Mouse (Mus musculus) embryonic fibroblast, embryonic 13.5 days (primary cell): ENCODE results near the gene Mms19. TPM values are rescaled to one million over a fixed set of nuclear protein-coding genes. Genes with fewer than 3 reads are reported as not detected.
A peak's percentile ranks its signal among the peaks of the same experiment; 100 is the strongest.

ENCODE experiments used
- H3K27ac ChIP-seq: 2 replicates; pipeline ENCODE4 v1.5.1; 2012; ENCODE audit warnings: low read length, control low read depth, inconsistent platforms; ENCODE audit not compliant: insufficient read depth
- H3K4me1 ChIP-seq: 2 replicates; pipeline ENCODE4 v1.6.1; 2011; ENCODE audit warnings: low read length; ENCODE audit not compliant: control insufficient read depth, insufficient read depth
- H3K4me3 ChIP-seq: 2 replicates; pipeline ENCODE4 v1.5.1; 2011; ENCODE audit warnings: mild to moderate bottlenecking, control low read depth, low read length; ENCODE audit not compliant: insufficient read depth
- CTCF ChIP-seq: IDR thresholded peaks from 2 replicates; pipeline ENCODE4 v1.5.1; 2011; ENCODE audit warnings: mild to moderate bottlenecking, control low read depth, low read length, moderate library complexity, borderline replicate concordance; ENCODE audit not compliant: insufficient read depth
- POLR2A ChIP-seq: IDR thresholded peaks from 2 replicates; pipeline ENCODE4 v1.6.1; 2011; ENCODE audit warnings: low read depth, mild to moderate bottlenecking, control low read depth, low read length, moderate library complexity
- polyA plus RNA-seq: library from polyadenylated mRNA; stranded (reverse); fragments of >200 nt; gene quantifications from 2 replicates; pipeline ENCODE4 v1.2.4, GENCODE M21; 2011; ENCODE audit warnings: low read depth; ENCODE audit not compliant: missing spikeins, insufficient read length

Mms19 gene
- 53.2 and 54.2 TPM in 2 replicates for polyA plus RNA-seq

- H3K27ac ChIP-seq, result peak within 1 kb of the TSS; percentile 78
- TF ChIP-seq POLR2A, result peak; percentile 91
- TF ChIP-seq CTCF, result no peak; the same call in 1 of the 2 replicates
- H3K4me3 ChIP-seq, result peak within 1 kb of the TSS; percentile 84
- peaks cover 2% of the 10 kb centered on the region; the same call in 1 of the 2 replicates for H3K4me1 ChIP-seq
These were observed at the start of gene Mms19 for GRCm38 (mm10) chr19:41980819-41981594. TSS of gene Mms19 (minus strand) at chr19:41981157.

- TF ChIP-seq CTCF, result peak; percentile 97
- no peak for TF ChIP-seq POLR2A
- peaks cover 24% of the 10 kb centered on the region for H3K4me1 ChIP-seq
- H3K27ac ChIP-seq, result no peak overlapping the region
These were observed 45.2 kb upstream of the Mms19 start for GRCm38 (mm10) chr19:42026158-42026557.

GRCm38 (mm10) chr19:42022542-42022848 is 41.5 kb upstream of the Mms19 start:
- Histone ChIP-seq H3K4me3 (no peak overlapping the region), H3K27ac (peak overlapping the region; percentile 96), H3K4me1 (peaks cover 29% of the 10 kb centered on the region)
- peak; percentile 27; the same call in 1 of the 2 replicates for TF ChIP-seq POLR2A
- TF ChIP-seq CTCF, result no peak

More at GRCm38 (mm10) chr19:42026158-42026557, 45.2 kb upstream of the Mms19 start:
- no peak overlapping the region for H3K4me3 ChIP-seq

GRCm38 (mm10) chr19:42021681-42022541 is 41.0 kb upstream of the Mms19 start:
- TF ChIP-seq CTCF, result no peak
- 0 out of 2 replicates have a peak, but pooled peaks have one; percentile 29 for TF ChIP-seq POLR2A
- Histone ChIP-seq H3K4me1 (peaks cover 31% of the 10 kb centered on the region), H3K27ac (peak overlapping the region; percentile 96), H3K4me3 (no peak overlapping the region)

GRCm38 (mm10) chr19:42019011-42019522 is 38.1 kb upstream of the Mms19 start:
- Histone ChIP-seq H3K4me3 (no peak overlapping the region), H3K27ac (peak overlapping the region; percentile 98), H3K4me1 (peaks cover 47% of the 10 kb centered on the region)
- TF ChIP-seq CTCF, result no peak
- 0 out of 2 replicates have a peak, but pooled peaks have one; percentile 18 for TF ChIP-seq POLR2A

- TF ChIP-seq CTCF (no peak), POLR2A (peak; percentile 54; the same call in 1 of the 2 replicates)
- Histone ChIP-seq H3K27ac (peak overlapping the region; percentile 98), H3K4me3 (no peak overlapping the region), H3K4me1 (peaks cover 40% of the 10 kb centered on the region)
These were observed 36.7 kb upstream of the Mms19 start for GRCm38 (mm10) chr19:42017399-42018247.

- Histone ChIP-seq H3K27ac (peak overlapping the region; percentile 98), H3K4me1 (peaks cover 32% of the 10 kb centered on the region), H3K4me3 (no peak overlapping the region)
- no peak for TF ChIP-seq POLR2A
- no peak for TF ChIP-seq CTCF
These were observed 35.9 kb upstream of the Mms19 start for GRCm38 (mm10) chr19:42016840-42017239.

DNA sequence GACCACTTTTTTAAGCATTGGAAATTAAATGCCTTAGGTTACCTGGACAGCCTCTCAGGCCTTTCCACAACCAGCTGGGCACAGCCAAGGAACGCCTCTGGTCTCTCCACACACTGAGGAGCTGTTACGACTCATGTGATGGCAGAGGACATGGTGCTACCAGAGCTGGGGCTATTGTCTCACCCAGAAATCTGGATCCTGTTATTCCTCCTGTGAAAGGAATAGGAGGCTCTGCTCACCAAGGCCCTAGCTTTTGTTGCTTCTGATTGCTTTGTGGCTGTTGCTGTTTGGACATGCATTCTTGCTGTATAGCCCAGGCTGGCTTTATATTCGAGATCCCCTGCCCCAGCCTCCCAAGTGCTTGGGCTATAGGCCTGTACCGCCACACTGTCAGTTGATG is 35.3 kb upstream of the Mms19 start:
- TF ChIP-seq CTCF, result no peak
- no peak for TF ChIP-seq POLR2A
- Histone ChIP-seq H3K4me1 (peaks cover 30% of the 10 kb centered on the region), H3K27ac (peak overlapping the region; percentile 98), H3K4me3 (no peak overlapping the region)

GRCm38 (mm10) chr19:42015001-42015400 is 34.0 kb upstream of the Mms19 start:
- H3K27ac ChIP-seq, result peak overlapping the region; percentile 45
- TF ChIP-seq CTCF (no peak), POLR2A (no peak)
- no peak overlapping the region for H3K4me3 ChIP-seq
- H3K4me1 ChIP-seq, result peaks cover 31% of the 10 kb centered on the region
